Mouse (Mus musculus) spleen, adult 2 months (tissue): ENCODE measurements around the gene Nxn. TPM values are rescaled to one million over a fixed set of nuclear protein-coding genes. Genes with fewer than 3 reads are reported as not detected.

Experiments
- DNase-seq, 2 experiments: peaks; one replicate each; pipeline versions ENCODE4 v3.0.0 to v3.0.0-alpha.2; 2012 to 2021; ENCODE audit warnings: low spot score in 2 of 2, low read depth in 1 of 2
- H3K27ac ChIP-seq: fragments of 200-500 bp; 2 replicates; pipeline ENCODE4 v1.5.1; 2012; ENCODE audit warnings: low read length, inconsistent platforms; ENCODE audit not compliant: insufficient read depth
- H3K27me3 ChIP-seq: fragments of 200-500 bp; 2 replicates; pipeline ENCODE4 v1.6.1; 2012; ENCODE audit warnings: mild to moderate bottlenecking, moderate library complexity, low read length, inconsistent platforms; ENCODE audit not compliant: control insufficient read depth, insufficient read depth
- H3K36me3 ChIP-seq: fragments of 200-500 bp; 2 replicates; pipeline ENCODE4 v1.6.1; 2012; ENCODE audit warnings: mild to moderate bottlenecking, low read length, inconsistent platforms; ENCODE audit not compliant: control insufficient read depth, insufficient read depth
- H3K4me1 ChIP-seq: fragments of 200-500 bp; 2 replicates; pipeline ENCODE4 v1.6.1; 2011; ENCODE audit warnings: inconsistent platforms; ENCODE audit not compliant: control insufficient read depth, insufficient read depth, insufficient read length
- H3K4me3 ChIP-seq: fragments of 200-500 bp; 2 replicates; pipeline ENCODE4 v1.5.1; 2011; ENCODE audit warnings: mild to moderate bottlenecking, inconsistent platforms; ENCODE audit not compliant: insufficient read depth, insufficient read length; ENCODE audit errors: extremely low read depth
- CTCF ChIP-seq: fragments of 200-500 bp; IDR thresholded peaks from 2 replicates; pipeline ENCODE4 v1.5.1; 2011; ENCODE audit warnings: mild to moderate bottlenecking, inconsistent platforms; ENCODE audit not compliant: insufficient read depth, insufficient read length, insufficient replicate concordance; ENCODE audit errors: extremely low read depth
- POLR2A ChIP-seq: fragments of 200-500 bp; IDR thresholded peaks from 2 replicates; pipeline ENCODE4 v1.6.1; 2011; ENCODE audit warnings: low read depth, low read length, inconsistent platforms
- WGBS: fragments of 180-500 bp; shearing (Covaris S2); methylation state at CpG from one replicate; pipeline ENCODE4 v1.1.7; 2018; 5-methylcytosine and 5-hydroxymethylcytosine counted together
- polyA plus RNA-seq: library from polyadenylated mRNA; depleted of rRNA; stranded (reverse); fragments of >200 nt; gene quantifications from 2 replicates; pipeline ENCODE4 v1.2.3, GENCODE M21; 2012

Gene Nxn
- polyA plus RNA-seq, 1 experiment = 6.9 TPM

DNA sequence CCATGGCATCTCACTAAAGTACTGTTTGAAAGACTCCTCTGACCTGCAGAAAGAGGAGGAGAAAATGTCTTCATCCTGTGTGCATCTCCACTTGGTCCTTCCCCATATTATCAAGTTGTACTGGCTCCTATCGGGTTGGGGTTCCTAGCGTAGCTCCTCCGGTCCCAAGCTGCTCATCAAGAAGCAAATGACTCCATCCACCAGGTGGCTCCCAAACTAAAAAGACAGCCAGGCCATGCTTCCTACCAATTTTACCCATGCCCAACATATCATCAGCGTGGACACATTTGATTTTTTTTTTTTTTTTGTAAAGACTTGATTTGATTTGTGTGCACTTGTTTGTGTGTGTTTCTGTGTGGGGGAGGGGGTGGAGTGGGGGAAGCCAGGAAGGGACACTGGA lies 126.5 kb downstream of the Nxn start:
- no peaks in the 10 kb centered on the region for H3K27me3 ChIP-seq
- H3K4me1 ChIP-seq = no peaks in the 10 kb centered on the region
- DNase-seq = no peak
- no peak overlapping the region for H3K4me3 ChIP-seq
- TF ChIP-seq POLR2A (no peak), CTCF (no peak)
- H3K36me3 ChIP-seq = no peaks in the 10 kb centered on the region
- H3K27ac ChIP-seq = no peak overlapping the region
- WGBS = 83% methylated on average over 4 of the region's 4 CpGs

DNA sequence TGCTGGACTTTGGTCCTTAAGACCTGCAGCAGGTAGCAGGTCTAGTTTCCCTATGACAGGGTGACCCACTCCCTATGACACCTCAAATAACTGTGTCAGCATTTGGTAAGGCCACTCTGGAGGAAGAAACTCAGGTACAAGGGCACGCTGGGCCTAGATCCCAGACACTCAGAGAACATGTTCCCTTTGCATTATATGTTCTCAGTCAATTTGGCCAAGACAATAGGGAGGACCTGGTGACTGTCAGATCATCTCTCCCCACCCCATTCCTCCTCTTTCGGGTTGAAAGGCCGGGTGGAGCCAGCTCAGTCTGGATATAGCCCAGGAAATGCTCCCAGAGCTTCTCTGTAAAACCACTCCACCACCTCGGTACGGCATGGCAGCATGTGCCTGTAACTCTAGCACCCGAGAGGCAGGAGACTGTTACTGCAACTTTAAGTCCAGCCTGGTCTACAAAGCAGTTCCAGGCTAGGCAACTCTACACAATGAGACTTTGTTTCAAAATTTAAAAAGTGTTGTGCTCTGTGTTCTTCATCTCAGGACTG lies 130.3 kb downstream of the Nxn start:
- Histone ChIP-seq H3K36me3 (no peaks in the 10 kb centered on the region), H3K4me1 (no peaks in the 10 kb centered on the region), H3K27ac (no peak overlapping the region), H3K4me3 (no peak overlapping the region), H3K27me3 (no peaks in the 10 kb centered on the region)
- DNase-seq = no peak
- WGBS = 85% methylated on average over 6 of the region's 6 CpGs
- no peak for TF ChIP-seq POLR2A
- TF ChIP-seq CTCF = no peak

DNA sequence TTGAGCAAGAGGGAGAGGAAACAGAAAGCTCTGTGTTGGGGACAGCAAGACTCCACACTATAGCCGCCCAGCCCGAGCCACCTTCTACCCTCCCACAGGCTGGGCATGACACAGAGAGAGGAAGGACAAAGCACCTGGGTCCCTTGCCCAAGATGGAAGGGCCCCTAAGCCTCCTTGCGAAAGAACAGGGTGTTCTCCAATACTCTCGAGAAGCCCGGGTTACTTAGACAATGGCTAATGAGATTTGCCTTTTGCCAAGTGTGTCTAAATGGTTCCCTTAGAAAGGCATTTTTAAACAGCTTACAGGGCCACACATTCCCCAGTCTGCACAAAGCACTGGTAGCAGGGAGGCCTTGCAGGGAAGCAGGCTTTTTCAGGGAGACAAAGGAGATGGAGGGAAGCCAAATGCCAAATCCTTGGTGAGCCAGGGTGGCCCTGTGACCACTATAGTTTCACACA lies 130.9 kb downstream of the Nxn start:
- 52% methylated on average over 5 of the region's 5 CpGs for WGBS
- Histone ChIP-seq H3K36me3 (no peaks in the 10 kb centered on the region), H3K27me3 (no peaks in the 10 kb centered on the region), H3K27ac (0 out of 2 replicates have a peak overlapping the region, but pooled peaks have one; percentile 15), H3K4me1 (no peaks in the 10 kb centered on the region), H3K4me3 (no peak overlapping the region)
- DNase-seq = no peak
- TF ChIP-seq CTCF (no peak), POLR2A (no peak)

DNA sequence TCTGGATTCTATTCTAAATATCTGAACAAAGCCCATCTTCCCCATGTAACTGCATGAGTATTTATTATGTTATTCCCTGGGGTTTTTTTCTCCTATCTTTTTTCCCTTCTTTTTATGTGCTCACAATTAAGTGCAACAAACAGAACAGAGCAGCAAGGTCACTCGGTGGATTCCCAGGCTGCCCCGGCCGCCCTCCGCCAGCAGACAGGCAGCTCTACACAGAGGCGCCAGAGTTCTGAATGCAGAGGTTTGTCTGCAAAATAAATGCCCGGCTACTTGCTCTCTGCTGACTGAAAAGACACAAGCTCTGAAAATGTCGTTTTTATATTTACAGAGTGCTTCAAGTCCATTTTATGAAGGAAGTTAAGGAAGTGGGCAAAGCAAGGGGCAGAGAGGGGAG lies 131.4 kb downstream of the Nxn start:
- Histone ChIP-seq H3K36me3 (no peaks in the 10 kb centered on the region), H3K27ac (no peak overlapping the region), H3K27me3 (no peaks in the 10 kb centered on the region), H3K4me3 (no peak overlapping the region), H3K4me1 (no peaks in the 10 kb centered on the region)
- 65% methylated on average over 7 of the region's 7 CpGs for WGBS
- no peak for DNase-seq
- no peak for TF ChIP-seq POLR2A
- TF ChIP-seq CTCF = no peak

DNA sequence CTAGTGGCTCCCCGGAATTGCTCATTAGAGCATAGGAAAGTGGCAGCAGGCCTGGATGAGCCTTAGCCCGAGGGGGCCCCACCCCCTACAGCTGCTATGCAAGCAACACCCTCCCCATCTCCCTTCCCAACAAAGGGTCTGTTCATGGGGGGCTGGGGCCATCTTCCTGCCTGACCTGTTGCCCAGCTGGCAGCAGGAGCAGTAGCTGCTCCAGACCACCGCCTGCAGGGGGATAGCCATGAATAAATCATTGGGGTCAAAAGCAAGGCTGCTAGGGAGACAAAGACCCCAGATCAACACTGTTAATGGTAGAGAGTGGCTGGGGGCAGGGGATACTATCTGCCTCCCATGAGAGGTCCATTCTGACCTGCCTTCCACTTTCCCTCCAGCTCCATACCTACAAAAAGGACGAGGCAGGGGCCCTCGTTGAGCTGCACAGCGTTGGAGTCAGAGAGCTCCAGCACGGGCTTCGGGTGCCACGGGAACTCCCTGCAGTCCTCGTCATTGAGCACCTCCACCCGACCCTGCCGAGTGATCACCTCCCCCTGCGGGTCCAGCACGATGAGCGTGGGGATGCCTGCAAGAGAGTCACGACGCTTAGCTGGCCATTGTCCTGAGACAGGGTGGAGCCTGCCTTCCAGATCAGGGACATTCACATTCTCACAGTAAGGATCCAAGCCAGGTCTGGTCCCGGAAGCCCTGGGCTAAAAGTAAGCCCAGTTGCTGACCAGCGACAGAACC lies 136.2 kb downstream of the Nxn start:
- H3K27ac ChIP-seq = no peak overlapping the region

DNA sequence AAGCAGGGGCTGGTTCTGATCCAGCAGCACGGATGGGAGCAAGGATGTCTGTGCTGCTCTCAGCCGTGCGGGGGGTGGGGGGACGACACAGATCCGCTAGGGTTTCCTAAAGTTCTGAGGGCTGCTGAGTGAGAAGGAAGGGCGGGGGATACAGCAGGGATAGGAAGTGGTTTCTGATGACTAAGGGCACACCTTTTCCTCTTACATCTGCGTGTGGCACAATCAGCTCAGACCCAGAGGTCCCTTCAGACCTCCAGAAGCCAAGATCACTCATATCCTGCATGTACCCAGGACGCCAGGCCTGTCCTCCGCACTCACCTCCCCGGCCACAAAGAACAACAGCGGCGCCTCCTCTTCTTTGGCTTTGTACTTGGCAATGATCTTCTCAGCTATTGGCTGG lies 137.7 kb downstream of the Nxn start:
- Histone ChIP-seq H3K27me3 (no peaks in the 10 kb centered on the region), H3K4me3 (no peak overlapping the region), H3K36me3 (no peaks in the 10 kb centered on the region), H3K27ac (no peak overlapping the region), H3K4me1 (peaks cover 4% of the 10 kb centered on the region; the same call in 1 of the 2 replicates)
- TF ChIP-seq POLR2A (no peak), CTCF (no peak)
- no peak for DNase-seq
- 16% methylated on average over 12 of the region's 12 CpGs for WGBS

More for the DNA sequence above, 136.2 kb downstream of the Nxn start:
- peaks cover 4% of the 10 kb centered on the region; the same call in 1 of the 2 replicates for H3K4me1 ChIP-seq
- DNase-seq = no peak
- TF ChIP-seq POLR2A (no peak), CTCF (no peak)
- WGBS = 88% methylated on average over 19 of the region's 19 CpGs
- H3K4me3 ChIP-seq = no peak overlapping the region
- H3K36me3 ChIP-seq = no peaks in the 10 kb centered on the region
- no peaks in the 10 kb centered on the region for H3K27me3 ChIP-seq
